Mouse (Mus musculus) erythroblast, embryonic 14.5 days (primary cell): ENCODE data around the gene Gm13691.

Source experiments
- GATA1 ChIP-seq: IDR thresholded peaks from 2 replicates; pipeline ENCODE4 v1.6.1; 2012; ENCODE audit warnings: low read length, inconsistent platforms, mixed read lengths
- TAL1 ChIP-seq: IDR thresholded peaks from 3 replicates; pipeline ENCODE4 v1.6.1; 2012; ENCODE audit warnings: low read length, inconsistent platforms, mixed read lengths

DNA sequence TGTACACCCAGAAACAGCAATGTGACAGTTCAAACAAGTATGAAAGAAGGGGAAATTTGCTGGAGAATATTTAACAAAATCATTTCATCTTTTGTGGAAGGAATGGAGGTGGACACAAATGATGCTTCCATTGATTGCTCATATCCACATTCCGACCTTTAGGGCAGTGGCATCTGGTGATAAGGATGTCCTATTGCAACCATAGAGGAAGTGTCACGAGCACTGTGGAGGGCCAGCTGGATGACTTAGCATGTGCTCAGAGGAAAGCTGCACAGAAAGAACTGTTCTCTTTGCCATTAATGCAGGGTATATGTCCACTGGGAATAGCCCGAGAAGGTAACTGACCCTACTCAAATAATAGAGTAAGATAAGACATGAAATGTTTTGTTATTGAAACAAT is 19.5 kb downstream of the Gm13691 start:
- TF ChIP-seq GATA1, result no peak
- TF ChIP-seq TAL1, result no peak
